Mouse (Mus musculus): ENCODE results near the gene Rpl7l1.

GRCm38 (mm10) chr17:46725731-46726645 lies 56.5 kb downstream of the Rpl7l1 start:
- TF ChIP-seq POLR2A (IDR thresholded peaks at IDR 0.05; ENCODE audit: borderline replicate concordance, insufficient read depth, low read length) (no peak), CTCF (IDR thresholded peaks at IDR 0.05; ENCODE audit: borderline replicate concordance, insufficient read depth, low read depth, low read length) (no peak)

All from cerebellum, adult 2 months (tissue).